Mouse (Mus musculus): ENCODE measurements at regions not wholly inside any gene's neighbourhood (a gene's known extent, or its start where the extent isn't known, plus 50 kb on each side); places are given as distances from the start of the nearest gene placed in this dataset.

GRCm38 (mm10) chr14:74182996-74183395 lies 457.6 kb upstream of the Htr2a start:
- TF ChIP-seq POLR2A (IDR thresholded peaks at IDR 0.05; ENCODE audit: control insufficient read depth in 1 of 2, insufficient read depth in 1 of 2, low read depth in 1 of 2, low read length in 2 of 2, poor library complexity in 1 of 2) (no peak), CTCF (IDR thresholded peaks at IDR 0.05 in 2 of 3, conservative IDR thresholded peaks at IDR 0.05 in 1 of 3; ENCODE audit: control insufficient read depth in 1 of 3, insufficient read depth in 1 of 3, low read depth in 2 of 3, low read length in 3 of 3, poor library complexity in 1 of 3, severe bottlenecking in 1 of 3) (no peak), ZNF384 (IDR thresholded peaks at IDR 0.05; ENCODE audit: low read depth, low read length) (no peak), EP300 (IDR thresholded peaks at IDR 0.05; ENCODE audit: low read depth in 1 of 2, low read length in 2 of 2) (no peak), RAD21 (IDR thresholded peaks at IDR 0.05; ENCODE audit: low read depth, low read length) (no peak), POLR2AphosphoS2 (IDR thresholded peaks at IDR 0.05; ENCODE audit: low read length) (no peak), MEF2A (IDR thresholded peaks at IDR 0.05; ENCODE audit: extremely low read depth, insufficient replicate concordance, low read depth, low read length, poor library complexity, severe bottlenecking) (no peak), USF2 (IDR thresholded peaks at IDR 0.05; ENCODE audit: borderline replicate concordance in 1 of 2, insufficient read depth in 1 of 2, low read depth in 1 of 2, low read length in 2 of 2) (no peak), SIN3A (IDR thresholded peaks at IDR 0.05; ENCODE audit: low read length) (no peak), ZC3H11A (IDR thresholded peaks at IDR 0.05; ENCODE audit: low read depth, low read length) (no peak), GATA1 (IDR thresholded peaks at IDR 0.05; ENCODE audit: low read depth, low read length) (no peak)

Measured in MEL (cell line).